Mouse (Mus musculus): ENCODE results near the gene Fam170b. TPM values are rescaled to one million over a fixed set of nuclear protein-coding genes. Genes with fewer than 3 reads are reported as not detected.
A peak's percentile ranks its signal among the peaks of the same experiment; 100 is the strongest.

The Fam170b gene
- polyA plus RNA-seq, 1 experiment from 2014 or later: 0.17 TPM

DNA sequence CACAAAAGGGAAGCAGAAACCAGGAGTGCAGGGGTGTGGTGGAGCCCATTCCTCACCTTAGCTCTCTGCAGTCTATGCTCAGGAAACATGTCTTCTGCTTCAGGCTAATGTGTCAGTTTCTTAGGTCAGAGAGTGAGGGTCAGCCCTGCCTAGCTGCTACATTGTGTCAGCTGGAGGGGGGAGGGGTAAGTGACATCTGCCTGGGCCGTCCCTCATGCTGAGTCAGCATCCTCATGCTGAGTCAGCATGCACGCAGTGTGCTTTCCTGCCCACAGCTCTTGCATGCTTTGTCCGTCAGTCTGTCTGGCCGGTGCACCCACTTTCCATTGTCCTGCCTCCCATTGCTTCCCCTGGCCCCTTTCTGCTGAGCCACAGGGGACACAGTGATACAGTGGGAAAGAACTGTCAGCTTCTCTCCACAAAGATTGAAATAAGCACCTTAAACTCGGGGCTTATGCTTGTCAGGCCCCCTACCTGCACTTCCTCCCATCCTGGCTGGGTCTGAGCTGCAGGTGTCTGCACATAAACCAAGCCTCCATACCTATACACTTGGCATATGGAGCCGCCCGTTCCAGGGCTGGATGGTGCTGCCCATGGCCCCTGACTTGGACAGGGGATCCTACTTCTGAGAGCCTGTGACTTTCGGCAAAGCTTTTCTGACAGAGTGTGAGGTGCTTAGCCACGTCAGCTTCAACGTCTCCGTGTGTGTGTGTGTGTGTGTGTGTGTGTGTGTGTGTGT, 26.2 kb downstream of the Fam170b start:
- H3K27ac ChIP-seq (ENCODE audit: poor library complexity, severe bottlenecking): peak overlapping the region; percentile 56
- no peak; the same call in 1 of the 2 replicates for ATAC-seq (ENCODE audit: insufficient number of reproducible peaks, low FRiP score)
- H3K36me3 ChIP-seq: peaks cover 7% of the 10 kb centered on the region
- H3K4me2 ChIP-seq: no peak overlapping the region
- H3K4me3 ChIP-seq: no peak overlapping the region
- H3K9ac ChIP-seq: no peak overlapping the region
- WGBS: 50% methylated on average over 11 of the region's 11 CpGs
- H3K9me3 ChIP-seq (replicated peaks): no peaks in the 10 kb centered on the region
- H3K27me3 ChIP-seq (replicated peaks): peaks cover 3% of the 10 kb centered on the region; the same call in 1 of the 2 replicates
- peaks cover 52% of the 10 kb centered on the region for H3K4me1 ChIP-seq (replicated peaks)

GRCm38 (mm10) chr14:32861149-32861581, 27.4 kb downstream of the Fam170b start:
- Histone ChIP-seq H3K4me1 (replicated peaks) (peaks cover 52% of the 10 kb centered on the region), H3K4me3 (no peak overlapping the region), H3K9ac (no peak overlapping the region), H3K36me3 (peaks cover 7% of the 10 kb centered on the region), H3K4me2 (peak overlapping the region; percentile 39), H3K9me3 (replicated peaks) (no peaks in the 10 kb centered on the region), H3K27me3 (replicated peaks) (peaks cover 3% of the 10 kb centered on the region; the same call in 1 of the 2 replicates), H3K27ac (ENCODE audit: poor library complexity, severe bottlenecking) (peak overlapping the region; percentile 82)
- 2% methylated on average over 6 of the region's 6 CpGs for WGBS
- ATAC-seq (ENCODE audit: insufficient number of reproducible peaks, low FRiP score): peak; percentile 77

DNA sequence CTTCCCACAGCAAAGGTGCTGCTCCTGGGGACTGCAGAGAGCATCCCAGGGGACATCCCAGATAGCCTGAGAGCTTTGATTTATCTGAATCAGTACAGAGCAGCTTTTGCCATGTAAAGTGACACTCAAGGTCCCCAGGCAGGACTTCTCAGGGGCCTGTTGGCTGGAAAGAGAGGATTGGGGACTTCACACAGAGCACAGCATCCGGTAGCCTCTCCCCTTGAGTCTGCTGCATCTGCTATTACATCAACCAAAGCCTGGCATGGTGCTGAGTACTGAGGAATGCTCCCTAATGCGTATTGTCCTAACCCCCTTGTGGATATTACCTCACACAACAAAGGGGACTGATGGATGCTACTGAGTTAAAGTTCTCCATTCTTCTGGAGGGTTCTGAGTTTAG, 27.9 kb downstream of the Fam170b start:
- WGBS: 41% methylated on average over 2 of the region's 2 CpGs
- Histone ChIP-seq H3K9me3 (replicated peaks) (no peaks in the 10 kb centered on the region), H3K4me2 (peak overlapping the region; percentile 39), H3K4me3 (no peak overlapping the region), H3K4me1 (replicated peaks) (peaks cover 52% of the 10 kb centered on the region), H3K9ac (no peak overlapping the region), H3K36me3 (peaks cover 7% of the 10 kb centered on the region), H3K27me3 (replicated peaks) (peaks cover 3% of the 10 kb centered on the region; the same call in 1 of the 2 replicates), H3K27ac (ENCODE audit: poor library complexity, severe bottlenecking) (peak overlapping the region; percentile 82)
- ATAC-seq (ENCODE audit: insufficient number of reproducible peaks, low FRiP score): 0 out of 2 replicates have a peak, but pooled peaks have one; percentile 9

DNA sequence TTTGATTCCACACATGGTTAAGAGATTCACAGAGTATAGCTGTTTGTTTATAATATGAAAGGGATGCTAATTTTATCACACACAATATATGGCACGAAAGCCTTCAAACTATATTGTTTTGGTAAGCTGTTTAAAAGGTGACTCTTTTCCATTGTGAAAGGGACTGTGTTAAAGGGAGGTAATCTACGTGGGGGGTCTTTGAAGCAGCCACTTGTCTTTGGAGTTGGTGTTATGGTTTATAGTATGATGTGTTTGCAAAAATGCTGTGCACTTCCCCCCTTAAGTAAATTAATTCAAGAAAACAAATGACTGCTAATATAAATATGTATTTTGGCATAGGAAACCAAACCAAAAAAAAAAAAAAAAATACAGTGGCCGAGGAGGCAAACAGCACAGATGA, 31.6 kb downstream of the Fam170b start:
- Histone ChIP-seq H3K4me2 (no peak overlapping the region), H3K9me3 (replicated peaks) (no peaks in the 10 kb centered on the region), H3K27ac (ENCODE audit: poor library complexity, severe bottlenecking) (no peak overlapping the region), H3K27me3 (replicated peaks) (no peaks in the 10 kb centered on the region), H3K36me3 (peaks cover 7% of the 10 kb centered on the region), H3K4me3 (no peak overlapping the region), H3K4me1 (replicated peaks) (peaks cover 20% of the 10 kb centered on the region), H3K9ac (no peak overlapping the region)
- ATAC-seq (ENCODE audit: insufficient number of reproducible peaks, low FRiP score): no peak
- 75% methylated on average over 3 of the region's 3 CpGs for WGBS

DNA sequence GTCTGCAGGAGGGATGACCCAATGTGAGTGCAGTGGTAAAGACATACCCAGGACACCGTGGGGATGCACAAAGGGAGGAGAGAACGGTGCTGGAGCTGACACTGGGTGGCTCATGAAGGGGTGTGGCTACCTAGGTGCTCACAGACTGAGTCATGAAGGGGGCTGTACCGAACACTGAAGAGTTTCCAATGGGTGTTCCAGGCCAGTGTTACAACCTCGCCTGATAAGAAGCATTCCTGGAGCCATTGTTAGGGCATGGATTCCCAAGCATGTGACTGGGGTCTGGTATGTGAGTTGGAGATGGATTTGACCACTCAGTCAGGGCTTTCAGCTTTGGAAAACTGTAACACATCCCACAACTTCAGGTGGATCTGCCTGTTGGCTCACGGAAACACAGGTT, 38.2 kb downstream of the Fam170b start:
- H3K4me3 ChIP-seq: no peak overlapping the region
- H3K9ac ChIP-seq: no peak overlapping the region
- no peaks in the 10 kb centered on the region for H3K9me3 ChIP-seq (replicated peaks)
- H3K36me3 ChIP-seq: no peaks in the 10 kb centered on the region
- peak; percentile 33; the same call in 1 of the 2 replicates for ATAC-seq (ENCODE audit: insufficient number of reproducible peaks, low FRiP score)
- H3K27me3 ChIP-seq (replicated peaks): no peaks in the 10 kb centered on the region
- H3K4me2 ChIP-seq: no peak overlapping the region
- H3K4me1 ChIP-seq (replicated peaks): peaks cover 15% of the 10 kb centered on the region
- no peak overlapping the region for H3K27ac ChIP-seq (ENCODE audit: poor library complexity, severe bottlenecking)
- 56% methylated on average over 5 of the region's 5 CpGs for WGBS

DNA sequence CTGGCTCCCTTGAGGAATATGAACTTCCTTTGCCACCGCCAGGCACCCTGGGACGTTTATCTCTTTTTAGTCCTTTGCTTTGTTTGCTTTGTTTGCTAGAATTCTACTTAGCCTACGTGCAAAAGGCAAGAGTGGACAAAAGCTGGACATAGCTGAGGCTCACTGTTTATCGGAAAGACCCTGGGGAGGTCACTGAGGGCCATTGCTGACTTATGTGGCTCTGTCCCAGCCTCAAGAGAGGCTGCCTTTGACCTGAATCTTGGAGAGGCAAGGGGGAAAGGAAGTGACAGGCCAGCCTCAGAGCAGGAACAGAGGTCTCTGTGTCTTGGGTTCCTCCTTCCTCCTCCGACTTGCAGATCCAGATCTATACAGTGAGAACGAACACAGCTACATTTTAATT, 43.8 kb downstream of the Fam170b start:
- Histone ChIP-seq H3K36me3 (no peaks in the 10 kb centered on the region), H3K27ac (ENCODE audit: poor library complexity, severe bottlenecking) (no peak overlapping the region; the same call in 1 of the 2 replicates), H3K9me3 (replicated peaks) (no peaks in the 10 kb centered on the region), H3K9ac (no peak overlapping the region), H3K4me1 (replicated peaks) (peaks cover 37% of the 10 kb centered on the region), H3K4me3 (no peak overlapping the region), H3K4me2 (no peak overlapping the region), H3K27me3 (replicated peaks) (no peaks in the 10 kb centered on the region)
- 52% methylated on average over 6 of the region's 6 CpGs for WGBS
- no peak for ATAC-seq (ENCODE audit: insufficient number of reproducible peaks, low FRiP score)

GRCm38 (mm10) chr14:32880332-32880731, 46.6 kb downstream of the Fam170b start:
- Histone ChIP-seq H3K4me2 (no peak overlapping the region), H3K36me3 (no peaks in the 10 kb centered on the region), H3K9me3 (replicated peaks) (no peaks in the 10 kb centered on the region), H3K4me1 (replicated peaks) (peaks cover 47% of the 10 kb centered on the region), H3K9ac (no peak overlapping the region), H3K27ac (ENCODE audit: poor library complexity, severe bottlenecking) (peak overlapping the region; percentile 69; the same call in 1 of the 2 replicates), H3K4me3 (no peak overlapping the region), H3K27me3 (replicated peaks) (no peaks in the 10 kb centered on the region)
- ATAC-seq (ENCODE audit: insufficient number of reproducible peaks, low FRiP score): no peak
- WGBS: 78% methylated on average over 5 of the region's 5 CpGs

DNA sequence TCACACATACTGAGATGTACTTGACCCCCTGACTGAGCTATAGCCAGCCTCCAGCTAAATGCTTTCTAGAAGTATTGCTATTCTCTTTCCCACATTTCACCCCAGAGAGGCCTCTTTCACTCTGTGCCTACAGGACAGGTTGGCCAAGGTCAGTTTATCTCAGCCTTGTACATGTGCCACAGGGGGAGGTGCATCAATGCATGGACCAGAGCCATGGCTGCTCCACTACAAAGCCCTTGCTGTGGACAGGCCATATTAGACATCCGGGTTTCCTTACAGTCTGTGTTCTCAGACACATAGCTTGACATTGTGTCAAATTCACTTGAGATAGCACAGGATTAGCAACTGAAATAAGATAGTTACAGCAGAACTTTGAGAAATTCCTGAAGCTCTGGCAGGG, 47.9 kb downstream of the Fam170b start:
- 18% methylated on average over 1 of the region's 1 CpGs for WGBS
- Histone ChIP-seq H3K9ac (no peak overlapping the region), H3K4me2 (no peak overlapping the region), H3K36me3 (no peaks in the 10 kb centered on the region), H3K9me3 (replicated peaks) (no peaks in the 10 kb centered on the region), H3K27me3 (replicated peaks) (no peaks in the 10 kb centered on the region), H3K4me3 (no peak overlapping the region), H3K4me1 (replicated peaks) (peaks cover 43% of the 10 kb centered on the region), H3K27ac (ENCODE audit: poor library complexity, severe bottlenecking) (peak overlapping the region; percentile 69)
- ATAC-seq (ENCODE audit: insufficient number of reproducible peaks, low FRiP score): peak; percentile 76

Other genes with a start within 250 kb of the Fam170b start
- gene Prrxl1, start 234.6 kb upstream of the Fam170b start, polyA plus RNA-seq (2016; fragmentation: Nextera tagmentation; extraction: Ambion mirVana): 0.14 TPM in 1 of 2 replicates, not detected in the other
- 15.9 and 16.3 TPM in 2 replicates for gene 3425401B19Rik, start 148.7 kb upstream of the Fam170b start, polyA plus RNA-seq (2016; fragmentation: Nextera tagmentation; extraction: Ambion mirVana)
- gene Tmem273, start 48.0 kb upstream of the Fam170b start, polyA plus RNA-seq (2016; fragmentation: Nextera tagmentation; extraction: Ambion mirVana): 0.21 and 0.92 TPM in 2 replicates
- gene Vstm4, start 22.8 kb downstream of the Fam170b start, polyA plus RNA-seq (2016; fragmentation: Nextera tagmentation; extraction: Ambion mirVana): 14.7 and 15.1 TPM in 2 replicates
- gene Lrrc18, start 157.4 kb downstream of the Fam170b start, polyA plus RNA-seq (2016; fragmentation: Nextera tagmentation; extraction: Ambion mirVana): 0.22 and 0.51 TPM in 2 replicates

Measured in heart, embryonic 12.5 days (tissue).